ENCODE assay signal across 9 mouse cellular contexts in genomic region chr12:112874199-112874598, GRCm38 (mm10). TPM values are rescaled to one million over a fixed set of nuclear protein-coding genes. Genes with fewer than 3 reads are reported as not detected.
DNase-seq lines count a peak whose midpoint lies in the region; ATAC-seq and TF ChIP-seq lines count a peak whose summit lies in the region.
"Had no signal": no experiment of that assay in that cellular context is flagged by ENCODE, and none has a peak within 500 bp of the region (broad histone marks: within the 10 kb centered on the region; RNA-seq: fewer than 3 reads in every experiment).

No protein-coding gene starts in this region.

- no peak for TF ChIP-seq CTCF in small intestine, adult 2 months (IDR thresholded peaks at IDR 0.05; ENCODE audit: extremely low read depth, insufficient read length, insufficient replicate concordance, low read depth, low read length)

- intact Hi-C loops in heart, postnatal 25 days (cut with DNase I): loop anchor here (10.0 kb wide), 1 partner anchor 201 kb away; the partner anchor contains the start of gene Tex22

- H3K9me3 ChIP-seq in limb, embryonic 10.5 days (replicated peaks): no peaks in the 10 kb centered on the region

- peaks cover 53% of the 10 kb centered on the region for H3K4me1 ChIP-seq in limb, embryonic 10.5 days
- peaks cover 41% of the 10 kb centered on the region for H3K4me1 ChIP-seq in small intestine, adult 2 months (ENCODE audit: control insufficient read depth, insufficient read depth, insufficient read length, low read length)

- TF ChIP-seq POLR2A in small intestine, adult 2 months (IDR thresholded peaks at IDR 0.05; ENCODE audit: low read depth, low read length): no peak

- peaks cover 98% of the 10 kb centered on the region for H3K27me3 ChIP-seq in limb, embryonic 10.5 days (ENCODE audit: low read depth, poor library complexity, severe bottlenecking)
- peaks cover 5% of the 10 kb centered on the region; the same call in 1 of the 2 replicates for H3K27me3 ChIP-seq in small intestine, adult 2 months (ENCODE audit: control insufficient read depth, insufficient read depth, low read length)

- no peak overlapping the region for H3K27ac ChIP-seq in limb, embryonic 10.5 days
- H3K27ac ChIP-seq in small intestine, adult 2 months (ENCODE audit: insufficient read depth, low read depth, low read length): no peak overlapping the region

- DNase-seq in heart, adult 11 months: peak; percentile 79
- DNase-seq in heart, postnatal 25 days (ENCODE audit: low spot score): no peak
- peak; percentile 11 for DNase-seq in ovary, postnatal 36 days (ENCODE audit: low spot score)
- no peak for DNase-seq in ovary, postnatal 10 days (ENCODE audit: low spot score)
- DNase-seq in limb, embryonic 10.5 days (ENCODE audit: low spot score): peak; percentile 49
- DNase-seq in layer of hippocampus, adult 18-20 months (ENCODE audit: low spot score in 2 of 2): no peak
- DNase-seq: adrenal gland, adult 8-10 months had no signal

- H3K36me3 ChIP-seq in limb, embryonic 10.5 days: no peaks in the 10 kb centered on the region
- no peaks in the 10 kb centered on the region for H3K36me3 ChIP-seq in small intestine, adult 2 months (ENCODE audit: control insufficient read depth, insufficient read depth, low read length)

- no peak for ATAC-seq in granulocyte monocyte progenitor cell, adult 5-6 weeks (replicated peaks; ENCODE audit: poor library complexity, severe bottlenecking)

- WGBS in limb, embryonic 10.5 days: 13% methylated on average over 22 of the region's 22 CpGs
- 41% methylated on average over 22 of the region's 22 CpGs for WGBS in small intestine, adult 2 months

- H3K4me3 ChIP-seq in limb, embryonic 10.5 days: peak overlapping the region; percentile 39
- peak overlapping the region; percentile 31 for H3K4me3 ChIP-seq in small intestine, adult 2 months (ENCODE audit: low read depth, low read length)

RNA-seq across cellular contexts. Expression of gene Gpr132, which starts 6.2 kb away (rescaled TPM):
- under 1 TPM in 1 of 2 experiments, not detected in 1; 0.23 TPM for total RNA-seq in heart, postnatal 25 days (2021)
- polyA plus RNA-seq in limb, embryonic 10.5 days (2016; fragmentation: Nextera tagmentation; extraction: Ambion mirVana): 0.11 TPM in 1 of 2 replicates, not detected in the other
- 5.4 and 8.2 TPM in 2 replicates for polyA plus RNA-seq in small intestine, adult 2 months (2012; rRNA removed)
- not detected for total RNA-seq in layer of hippocampus, adult 18-20 months (2021)
- 10.4 and 20.5 TPM in 2 replicates for total RNA-seq in granulocyte monocyte progenitor cell, adult 5-6 weeks (2014; fragmentation: Nextera tagmentation)
- total RNA-seq in granulocyte monocyte progenitor cell, adult 5-6 weeks (2017): 5.8 and 6.2 TPM in 2 replicates

RNA-seq across cellular contexts. Expression of gene Cdca4, which starts 45.0 kb away (rescaled TPM):
- total RNA-seq in heart, postnatal 25 days (2021): 1 to 10 TPM; 6.4 to 7.6 TPM
- polyA plus RNA-seq in limb, embryonic 10.5 days (2016; fragmentation: Nextera tagmentation; extraction: Ambion mirVana): 204 and 206 TPM in 2 replicates
- polyA plus RNA-seq in small intestine, adult 2 months (2012; rRNA removed): 8.0 and 15.8 TPM in 2 replicates
- total RNA-seq in layer of hippocampus, adult 18-20 months (2021): 10 to 100 TPM in 1 of 2 experiments, 1 to 10 TPM in 1; 7.4 to 10.0 TPM
- total RNA-seq in granulocyte monocyte progenitor cell, adult 5-6 weeks (2014; fragmentation: Nextera tagmentation): 65.6 and 66.5 TPM in 2 replicates
- 61.9 and 64.3 TPM in 2 replicates for total RNA-seq in granulocyte monocyte progenitor cell, adult 5-6 weeks (2017)

RNA-seq across cellular contexts. Expression of gene Jag2, which starts 55.4 kb away (rescaled TPM):
- total RNA-seq in heart, postnatal 25 days (2021): 10 to 100 TPM; 22.4 to 34.7 TPM
- polyA plus RNA-seq in limb, embryonic 10.5 days (2016; fragmentation: Nextera tagmentation; extraction: Ambion mirVana): 3.5 and 4.5 TPM in 2 replicates
- polyA plus RNA-seq in small intestine, adult 2 months (2012; rRNA removed): 6.2 and 9.1 TPM in 2 replicates
- total RNA-seq in layer of hippocampus, adult 18-20 months (2021): 10 to 100 TPM; 42.6 to 44.2 TPM
- 0.95 and 1.0 TPM in 2 replicates for total RNA-seq in granulocyte monocyte progenitor cell, adult 5-6 weeks (2014; fragmentation: Nextera tagmentation)
- 0.22 and 1.4 TPM in 2 replicates for total RNA-seq in granulocyte monocyte progenitor cell, adult 5-6 weeks (2017)

Comparison
In these comparisons a context has a peak if more than half of its experiments do, and no peak if none do; other contexts are left out.
1. DNase-seq: peak in heart, adult 11 months (single experiment), ovary, postnatal 36 days (single experiment) and limb, embryonic 10.5 days (single experiment); none in heart, postnatal 25 days (single experiment), ovary, postnatal 10 days (single experiment) and layer of hippocampus, adult 18-20 months (0 of 2).
2. RNA of gene Gpr132, which starts 6.2 kb away (total RNA-seq): 5.8 to 20.5 TPM in granulocyte monocyte progenitor cell, adult 5-6 weeks; 0.23 TPM in heart, postnatal 25 days and not detected in layer of hippocampus, adult 18-20 months; every median in the first group is over 4 times any median in the second.
3. RNA of gene Cdca4, which starts 45.0 kb away (total RNA-seq): 61.9 to 66.5 TPM in granulocyte monocyte progenitor cell, adult 5-6 weeks; 7.4 to 10.0 TPM in layer of hippocampus, adult 18-20 months and 6.4 to 7.6 TPM in heart, postnatal 25 days; every median in the first group is over 4 times any median in the second.
4. RNA of gene Jag2, which starts 55.4 kb away (total RNA-seq): 42.6 to 44.2 TPM in layer of hippocampus, adult 18-20 months and 22.4 to 34.7 TPM in heart, postnatal 25 days; 0.22 to 1.4 TPM in granulocyte monocyte progenitor cell, adult 5-6 weeks; every median in the first group is over 4 times any median in the second.